Mouse (Mus musculus): Measurements from ENCODE around the gene Mad2l1bp.

Mad2l1bp gene

GRCm38 (mm10) chr17:46108286-46108685 is 45.1 kb downstream of the Mad2l1bp start:
- DNase-seq (ENCODE audit: low spot score): no peak

DNA sequence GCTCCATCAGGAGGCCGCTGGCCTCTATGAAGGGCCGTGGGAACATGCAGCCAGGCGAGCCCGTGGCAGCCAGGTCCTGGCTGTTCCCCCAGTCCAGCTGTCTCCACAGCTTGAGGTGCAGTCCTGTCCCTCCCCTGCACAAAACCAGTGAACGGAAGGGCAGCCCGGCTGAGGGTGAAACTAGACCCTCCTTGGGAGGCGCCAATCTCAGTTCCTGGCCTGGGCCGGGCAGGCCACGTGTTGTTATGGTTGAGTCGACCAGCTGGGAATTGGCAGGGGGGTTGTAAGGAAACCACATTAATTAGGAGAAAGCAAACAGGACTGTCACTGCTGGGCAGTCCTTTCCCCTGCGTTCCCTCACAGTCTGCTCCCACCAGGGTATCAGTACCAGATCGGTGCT is 48.9 kb downstream of the Mad2l1bp start:
- DNase-seq (ENCODE audit: low spot score): no peak

GRCm38 (mm10) chr17:46102608-46103159 is 50.7 kb downstream of the Mad2l1bp start:
- DNase-seq (ENCODE audit: low spot score): no peak

GRCm38 (mm10) chr17:46101906-46102305 is 51.4 kb downstream of the Mad2l1bp start:
- no peak for DNase-seq (ENCODE audit: low spot score)

DNA sequence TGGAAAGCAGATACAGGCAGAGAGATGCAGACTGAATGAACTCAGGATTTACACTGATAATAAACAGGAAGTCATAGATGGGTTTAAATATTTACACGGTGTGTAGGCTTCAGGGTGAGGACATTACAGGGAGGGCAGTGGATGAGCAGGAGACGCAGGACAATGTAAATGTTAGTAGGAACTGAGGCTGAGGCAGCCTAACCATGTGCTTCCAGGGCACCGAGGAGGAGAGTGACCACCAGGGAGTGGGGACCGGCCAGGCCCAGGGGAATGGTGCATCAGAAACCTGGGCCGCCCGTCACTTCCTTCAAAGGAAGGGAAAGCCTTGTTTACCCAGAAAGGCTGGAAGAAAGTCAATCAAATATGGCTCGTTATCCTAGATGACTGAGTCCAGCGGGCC is 54.8 kb downstream of the Mad2l1bp start:
- no peak for DNase-seq (ENCODE audit: low spot score)
